Mouse (Mus musculus) brain, embryonic 14.5 days (tissue): ENCODE results near the gene Fzr1.

Experiments used
- CTCF ChIP-seq: fragments of 200-500 bp; IDR thresholded peaks from 2 replicates; pipeline ENCODE4 v1.5.1; 2012; ENCODE audit warnings: inconsistent platforms, mild to moderate bottlenecking, moderate library complexity, borderline replicate concordance; ENCODE audit not compliant: insufficient read depth, insufficient read length; ENCODE audit errors: extremely low read depth
- POLR2A ChIP-seq: fragments of 200-500 bp; IDR thresholded peaks from 2 replicates; pipeline ENCODE4 v1.6.1; 2012; ENCODE audit warnings: mild to moderate bottlenecking, inconsistent platforms, borderline replicate concordance; ENCODE audit not compliant: poor library complexity, insufficient read depth, insufficient read length, severe bottlenecking; ENCODE audit errors: extremely low read depth

GRCm38 (mm10) chr10:81358841-81359240 is 19.5 kb downstream of the Fzr1 start:
- TF ChIP-seq CTCF, result no peak
- no peak for TF ChIP-seq POLR2A
